Mouse (Mus musculus) stomach, postnatal 0 days (tissue): ENCODE results near the gene Gm3233. TPM values are rescaled to one million over a fixed set of nuclear protein-coding genes. Genes with fewer than 3 reads are reported as not detected.
"Not testable (repeated sequence)": the region's sequence is repeated elsewhere in the genome, so short reads cannot be mapped to it uniquely, and the experiment has no call there.

Experiments used
- ATAC-seq: fragments of 200-750 bp; cut with Nextera tagmentation; 2 replicates; pipeline ENCODE4 v1.8.0; 2017; ENCODE audit not compliant: low FRiP score, low TSS enrichment
- DNase-seq: peaks from one replicate; pipeline ENCODE4 v3.0.0-alpha.2; 2016; ENCODE audit warnings: low spot score
- H3K27ac ChIP-seq: fragments of 300-500 bp; sonication (generic); replicated peaks from 2 replicates; pipeline ENCODE4 v1.5.1; 2014; ENCODE audit warnings: mild to moderate bottlenecking, control low read depth
- H3K27me3 ChIP-seq: fragments of 300-500 bp; sonication (generic); 2 replicates; pipeline ENCODE4 v1.6.1; 2014; ENCODE audit warnings: low read length; ENCODE audit not compliant: control insufficient read depth, insufficient read depth
- H3K36me3 ChIP-seq: fragments of 300-500 bp; sonication (generic); 2 replicates; pipeline ENCODE4 v1.6.1; 2014; ENCODE audit warnings: low read length, mixed read lengths; ENCODE audit not compliant: control insufficient read depth, insufficient read depth
- H3K4me1 ChIP-seq: fragments of 300-500 bp; sonication (generic); replicated peaks from 2 replicates; pipeline ENCODE4 v1.6.1; 2014; ENCODE audit warnings: antibody characterized with exemption; ENCODE audit not compliant: control insufficient read depth, insufficient read depth
- H3K4me2 ChIP-seq: fragments of 300-500 bp; sonication (generic); replicated peaks from 2 replicates; pipeline ENCODE4 v1.6.1; 2014; ENCODE audit warnings: low read depth, mild to moderate bottlenecking, control low read depth, moderate library complexity
- H3K4me3 ChIP-seq: fragments of 300-500 bp; sonication (generic); 2 replicates; pipeline ENCODE4 v1.5.1; 2014; ENCODE audit warnings: low read depth, low read length, control low read depth
- H3K9ac ChIP-seq: fragments of 300-500 bp; sonication (generic); 2 replicates; pipeline ENCODE4 v1.6.1; 2014; ENCODE audit warnings: mild to moderate bottlenecking, low read length, control low read depth, mixed read lengths
- H3K9me3 ChIP-seq: fragments of 300-500 bp; sonication (generic); 2 replicates; pipeline ENCODE4 v1.6.1; 2016; ENCODE audit warnings: low read length; ENCODE audit not compliant: control insufficient read depth
- CTCF ChIP-seq: IDR thresholded peaks from 2 replicates; pipeline ENCODE4 v1.5.1; 2016; ENCODE audit warnings: antibody characterized with exemption, low read depth, mild to moderate bottlenecking, moderate library complexity
- WGBS: fragments of 180-500 bp; shearing (Covaris S2); extraction: QIAGEN DNeasy Blood & Tissue Kit; methylation state at CpG from one replicate; pipeline ENCODE4 v1.1.7; 2014; 5-methylcytosine and 5-hydroxymethylcytosine counted together
- polyA plus RNA-seq: library from polyadenylated mRNA; unstranded; fragments of >200 nt; fragmentation: Nextera tagmentation; extraction: Ambion mirVana; gene quantifications from 2 replicates; pipeline ENCODE4 v1.2.1, GENCODE M21; 2015

The Gm3233 gene
- polyA plus RNA-seq, 1 experiment from 2014 or later, result not detected

DNA sequence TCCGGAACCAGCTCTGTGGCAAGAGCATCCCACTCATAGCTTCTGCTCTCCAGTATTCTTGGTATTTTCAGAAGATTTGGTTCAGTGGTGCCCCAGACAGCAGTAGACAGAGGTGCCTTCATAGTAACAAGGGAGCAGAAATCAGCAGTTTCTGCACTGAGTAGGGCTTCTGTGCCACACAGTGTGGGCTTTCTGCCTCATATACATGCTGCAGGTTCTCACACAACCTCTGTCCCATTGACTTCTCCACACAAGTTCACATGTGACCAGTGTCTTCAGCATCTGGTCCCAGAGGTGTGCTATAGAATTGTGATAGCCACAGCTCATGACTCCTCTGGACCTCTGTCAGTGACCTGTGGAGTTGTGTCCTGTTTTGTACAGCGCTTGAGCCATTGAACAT lies 29.1 kb upstream of the Gm3233 start:
- no peaks in the 10 kb centered on the region for H3K36me3 ChIP-seq
- H3K4me1 ChIP-seq, result no peaks in the 10 kb centered on the region
- no peak for TF ChIP-seq CTCF
- no peak overlapping the region for H3K4me2 ChIP-seq
- no peak overlapping the region for H3K4me3 ChIP-seq
- WGBS, result 84% methylated on average over 2 of the region's 2 CpGs
- no peak overlapping the region for H3K9ac ChIP-seq
- DNase-seq (no peak), ATAC-seq (no peak)
- H3K9me3 ChIP-seq, result no peaks in the 10 kb centered on the region
- H3K27me3 ChIP-seq, result no peaks in the 10 kb centered on the region
- H3K27ac ChIP-seq, result no peak overlapping the region

GRCm38 (mm10) chr10:77787876-77788275 lies 28.4 kb upstream of the Gm3233 start, which contains the start of gene Gm7137:
Gm7137 (minus strand) TSS chr10:77788200.
- ATAC-seq, H3K27ac ChIP-seq, H3K9ac ChIP-seq, H3K4me2 ChIP-seq, DNase-seq, H3K27me3 ChIP-seq, H3K4me3 ChIP-seq, H3K36me3 ChIP-seq, H3K4me1 ChIP-seq, H3K9me3 ChIP-seq: not testable (repeated sequence)
- WGBS, result no CpG with 5 or more reads among the region's 1 CpGs

DNA sequence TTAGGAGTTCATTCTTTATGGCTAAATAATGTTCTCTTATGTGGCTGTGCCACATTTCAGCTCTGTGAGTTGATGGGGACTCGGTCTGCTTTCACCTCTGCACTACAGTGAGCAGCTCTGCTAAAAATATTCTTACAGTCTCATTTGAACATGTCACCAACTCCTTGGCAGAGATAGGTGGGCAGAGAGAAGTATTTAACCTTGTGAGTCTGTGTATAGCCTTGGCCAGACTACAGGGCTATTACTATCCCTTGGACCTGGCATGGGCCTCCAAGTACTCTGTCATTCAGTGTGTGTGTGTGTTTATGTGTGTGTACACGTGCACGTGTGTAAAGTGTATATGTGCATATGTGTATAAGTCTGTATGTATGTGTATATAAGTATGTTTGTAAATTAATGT lies 23.9 kb upstream of the Gm3233 start:
- not testable (repeated sequence) for H3K27ac ChIP-seq, H3K27me3 ChIP-seq, H3K9ac ChIP-seq, H3K4me2 ChIP-seq, H3K9me3 ChIP-seq, H3K36me3 ChIP-seq, H3K4me3 ChIP-seq, DNase-seq, H3K4me1 ChIP-seq, ATAC-seq
- WGBS, result 77% methylated on average over 1 of the region's 3 CpGs

- H3K9ac ChIP-seq, H3K4me2 ChIP-seq, H3K27ac ChIP-seq, H3K4me3 ChIP-seq, DNase-seq, H3K36me3 ChIP-seq, H3K4me1 ChIP-seq, H3K9me3 ChIP-seq, H3K27me3 ChIP-seq, ATAC-seq: not testable (repeated sequence)
- WGBS, result 60% methylated on average over 1 of the region's 1 CpGs
These were observed 23.0 kb upstream of the Gm3233 start, which contains the start of gene Gm3250 for GRCm38 (mm10) chr10:77782442-77782841. Gm3250 (minus strand) TSS chr10:77782542.

- not testable (repeated sequence) for ATAC-seq, DNase-seq, H3K9ac ChIP-seq, H3K4me2 ChIP-seq, H3K27me3 ChIP-seq, H3K4me3 ChIP-seq, H3K4me1 ChIP-seq, H3K9me3 ChIP-seq, H3K27ac ChIP-seq, H3K36me3 ChIP-seq
- WGBS, result 75% methylated on average over 1 of the region's 1 CpGs
These were observed 17.4 kb upstream of the Gm3233 start, which contains the start of gene Gm7138 for GRCm38 (mm10) chr10:77776844-77777243. Gm7138 (minus strand) TSS chr10:77776944.

DNA sequence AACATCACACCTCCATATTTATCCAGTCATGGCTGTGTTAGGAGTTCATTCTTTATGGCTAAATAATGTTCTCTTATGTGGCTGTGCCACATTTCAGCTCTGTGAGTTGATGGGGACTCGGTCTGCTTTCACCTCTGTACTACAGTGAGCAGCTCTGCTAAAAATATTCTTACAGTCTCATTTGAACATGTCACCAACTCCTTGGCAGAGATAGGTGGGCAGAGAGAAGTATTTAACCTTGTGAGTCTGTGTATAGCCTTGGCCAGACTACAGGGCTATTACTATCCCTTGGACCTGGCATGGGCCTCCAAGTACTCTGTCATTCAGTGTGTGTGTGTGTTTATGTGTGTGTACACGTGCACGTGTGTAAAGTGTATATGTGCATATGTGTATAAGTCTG lies 12.7 kb upstream of the Gm3233 start:
- not testable (repeated sequence) for H3K27ac ChIP-seq, ATAC-seq, DNase-seq, H3K9me3 ChIP-seq, H3K36me3 ChIP-seq, H3K9ac ChIP-seq, H3K27me3 ChIP-seq, H3K4me2 ChIP-seq, H3K4me1 ChIP-seq, H3K4me3 ChIP-seq
- no CpG with 5 or more reads among the region's 3 CpGs for WGBS

DNA sequence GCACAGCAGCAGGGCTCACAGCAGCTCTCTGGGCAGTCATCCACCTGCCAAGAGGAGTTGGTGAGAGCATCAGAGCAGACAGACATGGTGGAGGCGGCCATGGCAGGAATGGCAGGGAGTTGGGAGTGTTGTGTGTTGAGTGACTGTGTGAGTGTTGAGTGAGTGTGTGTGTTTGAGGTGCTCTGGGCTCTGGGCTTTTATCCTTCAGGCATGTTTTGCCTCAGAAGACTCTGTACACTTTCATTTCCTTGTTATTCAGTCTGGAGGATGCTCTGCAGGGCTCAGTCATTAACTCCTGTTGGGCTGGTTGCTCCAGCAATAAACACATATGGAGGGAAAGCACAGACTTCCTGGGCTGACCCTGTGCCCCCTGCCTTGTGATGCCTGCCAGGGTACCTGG lies 11.7 kb upstream of the Gm3233 start, which contains the start of gene Gm3238:
Gm3238 (minus strand) TSS at position 101 of the 400 bp plus-strand sequence.
- H3K9me3 ChIP-seq, H3K4me3 ChIP-seq, H3K27me3 ChIP-seq, ATAC-seq, DNase-seq, H3K4me1 ChIP-seq, H3K9ac ChIP-seq, H3K4me2 ChIP-seq, H3K27ac ChIP-seq, H3K36me3 ChIP-seq: not testable (repeated sequence)
- 43% methylated on average over 1 of the region's 1 CpGs for WGBS
